ENCODE assay signal across 20 mouse cellular contexts in genomic region chr10:69813823-69814522, GRCm38 (mm10).
DNase-seq lines count a peak whose midpoint lies in the region; ATAC-seq and TF ChIP-seq lines count a peak whose summit lies in the region.
"Had no signal": no experiment of that assay in that cellular context is flagged by ENCODE, and none has a peak within 500 bp of the region (broad histone marks: within the 10 kb centered on the region; RNA-seq: fewer than 3 reads in every experiment).

No protein-coding gene starts in this region.

- DNase-seq in cerebellum, adult 2 months = peak in 1 of 2 experiments; percentile 49
- DNase-seq in cerebellum, adult 18-20 months = no peak
- no peak for DNase-seq in hindbrain, embryonic 10.5 days (ENCODE audit: low spot score)
- peak; percentile 52 for DNase-seq in 3T3-L1 (ENCODE audit: low read depth, low spot score)
- DNase-seq in retina, embryonic 14.5 days (ENCODE audit: low spot score) = no peak
- DNase-seq: adrenal gland, postnatal 14 days; cerebellum, postnatal 14 days; gastrocnemius, postnatal 36 days; kidney, adult 8-10 months; kidney, postnatal 36 days; layer of hippocampus, adult 9-11 months; lung, adult 18-20 months; lung, postnatal 4 days; right cerebral cortex, adult 18-20 months; thymus, adult 18-20 months had no signal

- peak; percentile 51; the same call in 1 of the 2 replicates for ATAC-seq in hindbrain, embryonic 15.5 days (ENCODE audit: low FRiP score, low read depth)
- peak; percentile 34; the same call in 1 of the 2 replicates for ATAC-seq in megakaryocyte progenitor cell, adult 5-6 weeks (replicated peaks; ENCODE audit: poor library complexity)
- ATAC-seq in CD4-positive, CD25-positive, alpha-beta regulatory T cell, adult 4 months = no peak
- ATAC-seq: activated CD4-positive, CD25-positive, alpha-beta regulatory T cell, adult 4 months; inflammation-experienced regulatory T-cells, adult 6 months had no signal

- no peak overlapping the region for H3K4me2 ChIP-seq in hindbrain, embryonic 15.5 days

- H3K9me3 ChIP-seq in hindbrain, embryonic 15.5 days = no peaks in the 10 kb centered on the region
- no peaks in the 10 kb centered on the region for H3K9me3 ChIP-seq in hindbrain, embryonic 10.5 days

- H3K9ac ChIP-seq in hindbrain, embryonic 15.5 days = no peak overlapping the region

- no peak for TF ChIP-seq POLR2A in cerebellum, adult 2 months (IDR thresholded peaks at IDR 0.05; ENCODE audit: borderline replicate concordance, insufficient read depth, low read length)

- H3K27me3 ChIP-seq in cerebellum, adult 2 months (ENCODE audit: control insufficient read depth, insufficient read depth, low read length) = no peaks in the 10 kb centered on the region
- no peaks in the 10 kb centered on the region for H3K27me3 ChIP-seq in hindbrain, embryonic 15.5 days
- no peaks in the 10 kb centered on the region for H3K27me3 ChIP-seq in hindbrain, embryonic 10.5 days (ENCODE audit: insufficient read depth, poor library complexity, severe bottlenecking)

- no peak for TF ChIP-seq CTCF in cerebellum, adult 2 months (IDR thresholded peaks at IDR 0.05; ENCODE audit: borderline replicate concordance, insufficient read depth, low read depth, low read length)

- 21% methylated on average over 6 of the region's 6 CpGs for WGBS in cerebellum, adult 2 months
- WGBS in hindbrain, embryonic 15.5 days = 48% methylated on average over 6 of the region's 6 CpGs
- WGBS in hindbrain, embryonic 10.5 days = 77% methylated on average over 6 of the region's 6 CpGs

- H3K4me3 ChIP-seq in cerebellum, adult 2 months (replicated peaks; ENCODE audit: insufficient read depth, low read depth, low read length) = no peak overlapping the region
- H3K4me3 ChIP-seq in hindbrain, embryonic 15.5 days = no peak overlapping the region
- no peak overlapping the region for H3K4me3 ChIP-seq in hindbrain, embryonic 10.5 days

- peaks cover 16% of the 10 kb centered on the region for H3K36me3 ChIP-seq in hindbrain, embryonic 15.5 days
- peaks cover 10% of the 10 kb centered on the region for H3K36me3 ChIP-seq in hindbrain, embryonic 10.5 days

- H3K27ac ChIP-seq in cerebellum, adult 2 months (ENCODE audit: insufficient read depth, low read length) = peak overlapping the region; percentile 40; the same call in 1 of the 2 replicates
- no peak overlapping the region for H3K27ac ChIP-seq in hindbrain, embryonic 15.5 days (replicated peaks)
- no peak overlapping the region for H3K27ac ChIP-seq in hindbrain, embryonic 10.5 days

- peaks cover 11% of the 10 kb centered on the region for H3K4me1 ChIP-seq in cerebellum, adult 2 months (ENCODE audit: control insufficient read depth, insufficient read depth, low read length)
- no peaks in the 10 kb centered on the region for H3K4me1 ChIP-seq in hindbrain, embryonic 15.5 days (replicated peaks)
- H3K4me1 ChIP-seq in hindbrain, embryonic 10.5 days (replicated peaks) = peaks cover 4% of the 10 kb centered on the region; the same call in 1 of the 2 replicates
